Mouse (Mus musculus) stomach, postnatal 0 days (tissue): ENCODE data around the gene Senp3. TPM values are rescaled to one million over a fixed set of nuclear protein-coding genes. Genes with fewer than 3 reads are reported as not detected.

Experiments
- ATAC-seq: fragments of 200-750 bp; cut with Nextera tagmentation; 2 replicates; pipeline ENCODE4 v1.8.0; 2017; ENCODE audit not compliant: low FRiP score, low TSS enrichment
- DNase-seq: peaks from one replicate; pipeline ENCODE4 v3.0.0-alpha.2; 2016; ENCODE audit warnings: low spot score
- H3K27ac ChIP-seq: fragments of 300-500 bp; sonication (generic); replicated peaks from 2 replicates; pipeline ENCODE4 v1.5.1; 2014; ENCODE audit warnings: mild to moderate bottlenecking, control low read depth
- H3K27me3 ChIP-seq: fragments of 300-500 bp; sonication (generic); 2 replicates; pipeline ENCODE4 v1.6.1; 2014; ENCODE audit warnings: low read length; ENCODE audit not compliant: control insufficient read depth, insufficient read depth
- H3K36me3 ChIP-seq: fragments of 300-500 bp; sonication (generic); 2 replicates; pipeline ENCODE4 v1.6.1; 2014; ENCODE audit warnings: low read length, mixed read lengths; ENCODE audit not compliant: control insufficient read depth, insufficient read depth
- H3K4me1 ChIP-seq: fragments of 300-500 bp; sonication (generic); replicated peaks from 2 replicates; pipeline ENCODE4 v1.6.1; 2014; ENCODE audit warnings: antibody characterized with exemption; ENCODE audit not compliant: control insufficient read depth, insufficient read depth
- H3K4me2 ChIP-seq: fragments of 300-500 bp; sonication (generic); replicated peaks from 2 replicates; pipeline ENCODE4 v1.6.1; 2014; ENCODE audit warnings: low read depth, mild to moderate bottlenecking, control low read depth, moderate library complexity
- H3K4me3 ChIP-seq: fragments of 300-500 bp; sonication (generic); 2 replicates; pipeline ENCODE4 v1.5.1; 2014; ENCODE audit warnings: low read depth, low read length, control low read depth
- H3K9ac ChIP-seq: fragments of 300-500 bp; sonication (generic); 2 replicates; pipeline ENCODE4 v1.6.1; 2014; ENCODE audit warnings: mild to moderate bottlenecking, low read length, control low read depth, mixed read lengths
- H3K9me3 ChIP-seq: fragments of 300-500 bp; sonication (generic); 2 replicates; pipeline ENCODE4 v1.6.1; 2016; ENCODE audit warnings: low read length; ENCODE audit not compliant: control insufficient read depth
- CTCF ChIP-seq: IDR thresholded peaks from 2 replicates; pipeline ENCODE4 v1.5.1; 2016; ENCODE audit warnings: antibody characterized with exemption, low read depth, mild to moderate bottlenecking, moderate library complexity
- EP300 ChIP-seq: optimal IDR thresholded peaks from 2 replicates; pipeline ENCODE3; 2016; ENCODE audit warnings: antibody characterized with exemption
- WGBS: fragments of 180-500 bp; shearing (Covaris S2); extraction: QIAGEN DNeasy Blood & Tissue Kit; methylation state at CpG from one replicate; pipeline ENCODE4 v1.1.7; 2014; 5-methylcytosine and 5-hydroxymethylcytosine counted together
- polyA plus RNA-seq: library from polyadenylated mRNA; unstranded; fragments of >200 nt; fragmentation: Nextera tagmentation; extraction: Ambion mirVana; gene quantifications from 2 replicates; pipeline ENCODE4 v1.2.1, GENCODE M21; 2015

Senp3 gene
- polyA plus RNA-seq, 1 experiment from 2014 or later = 30.5 TPM

- ATAC-seq (no peak), DNase-seq (no peak)
- H3K4me1 ChIP-seq = peaks cover 6% of the 10 kb centered on the region
- H3K9me3 ChIP-seq = no peaks in the 10 kb centered on the region
- H3K4me2 ChIP-seq = peak overlapping the region; percentile 67
- H3K27me3 ChIP-seq = no peaks in the 10 kb centered on the region
- H3K36me3 ChIP-seq = peaks cover 11% of the 10 kb centered on the region; the same call in 1 of the 2 replicates
- no peak overlapping the region for H3K27ac ChIP-seq
- WGBS = 92% methylated on average over 30 of the region's 30 CpGs
- TF ChIP-seq CTCF (no peak), EP300 (no peak)
- no peak overlapping the region for H3K4me3 ChIP-seq
- 0 out of 2 replicates have a peak overlapping the region, but pooled peaks have one; percentile 4 for H3K9ac ChIP-seq
These were observed 1.6 kb downstream of the Senp3 start for GRCm38 (mm10) chr11:69680136-69680855.

GRCm38 (mm10) chr11:69679144-69679543 lies 2.7 kb downstream of the Senp3 start:
- H3K4me3 ChIP-seq = no peak overlapping the region
- peaks cover 13% of the 10 kb centered on the region for H3K36me3 ChIP-seq
- no peaks in the 10 kb centered on the region for H3K27me3 ChIP-seq
- H3K9me3 ChIP-seq = no peaks in the 10 kb centered on the region
- ATAC-seq = no peak
- H3K27ac ChIP-seq = no peak overlapping the region
- TF ChIP-seq CTCF = no peak
- TF ChIP-seq EP300 = no peak
- H3K9ac ChIP-seq = no peak overlapping the region
- 93% methylated on average over 2 of the region's 2 CpGs for WGBS
- 0 out of 2 replicates have a peak, but pooled peaks cover 3% of the 10 kb centered on the region for H3K4me1 ChIP-seq
- H3K4me2 ChIP-seq = no peak overlapping the region
- DNase-seq = no peak

GRCm38 (mm10) chr11:69672211-69672706 lies 9.6 kb downstream of the Senp3 start, which contains the start of gene Eif4a1:
Gene Eif4a1, minus strand, starts transcription at chr11:69672423.
- WGBS = 1% methylated on average over 36 of the region's 36 CpGs
- peak; percentile 100 for DNase-seq
- H3K4me2 ChIP-seq = peak within 1 kb of the TSS; percentile 88
- peak within 1 kb of the TSS; percentile 99 for H3K4me3 ChIP-seq
- peak within 1 kb of the TSS; percentile 99 for H3K27ac ChIP-seq
- H3K27me3 ChIP-seq = no peaks in the 10 kb centered on the region
- H3K4me1 ChIP-seq = no peaks in the 10 kb centered on the region; the same call in 1 of the 2 replicates
- ATAC-seq = peak; percentile 96
- peak within 1 kb of the TSS; percentile 100 for H3K9ac ChIP-seq
- H3K9me3 ChIP-seq = no peaks in the 10 kb centered on the region
- peaks cover 28% of the 10 kb centered on the region for H3K36me3 ChIP-seq
- TF ChIP-seq EP300 (peak; percentile 48), CTCF (no peak)

DNA sequence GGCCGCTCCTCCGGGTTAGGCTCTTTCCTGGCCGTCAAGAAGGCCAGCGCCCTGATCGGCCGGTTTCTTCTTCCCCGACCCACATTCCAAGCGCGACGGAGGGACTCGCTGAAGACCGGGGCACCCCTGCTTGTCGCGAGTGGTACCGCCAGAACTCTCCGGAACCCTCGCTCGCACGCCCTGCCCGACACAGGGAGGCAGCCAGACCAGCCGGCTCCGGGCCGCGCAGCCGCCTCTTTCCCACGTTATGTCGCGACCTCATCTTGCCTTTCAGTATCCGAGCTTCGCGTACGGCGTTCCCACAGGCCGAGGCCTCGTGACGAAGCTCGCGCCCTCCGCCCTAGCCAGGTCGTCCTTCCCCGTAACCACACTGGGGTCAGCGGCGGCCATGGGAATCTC lies 10.2 kb downstream of the Senp3 start:
- H3K9me3 ChIP-seq = no peaks in the 10 kb centered on the region
- H3K4me2 ChIP-seq = peak overlapping the region; percentile 88
- DNase-seq = no peak
- H3K4me1 ChIP-seq = no peaks in the 10 kb centered on the region; the same call in 1 of the 2 replicates
- under 1% methylated on average over 43 of the region's 43 CpGs for WGBS
- no peak for TF ChIP-seq CTCF
- TF ChIP-seq EP300 = no peak
- peak overlapping the region; percentile 99 for H3K27ac ChIP-seq
- H3K4me3 ChIP-seq = peak overlapping the region; percentile 99
- ATAC-seq = peak; percentile 7
- H3K27me3 ChIP-seq = no peaks in the 10 kb centered on the region
- H3K9ac ChIP-seq = peak overlapping the region; percentile 100
- peaks cover 29% of the 10 kb centered on the region for H3K36me3 ChIP-seq

GRCm38 (mm10) chr11:69670786-69671725 lies 10.8 kb downstream of the Senp3 start:
- Histone ChIP-seq H3K36me3 (peaks cover 24% of the 10 kb centered on the region), H3K27ac (peak overlapping the region; percentile 99), H3K4me2 (peak overlapping the region; percentile 88), H3K4me1 (no peaks in the 10 kb centered on the region; the same call in 1 of the 2 replicates), H3K4me3 (peak overlapping the region; percentile 99), H3K9ac (peak overlapping the region; percentile 100), H3K9me3 (no peaks in the 10 kb centered on the region), H3K27me3 (no peaks in the 10 kb centered on the region)
- TF ChIP-seq EP300 (peak; percentile 91), CTCF (peak; percentile 42)
- peak; percentile 84 for ATAC-seq
- peak; percentile 97 for DNase-seq
- WGBS = under 1% methylated on average over 57 of the region's 61 CpGs
